Mouse (Mus musculus): Measurements from ENCODE around the gene Pask.

DNA sequence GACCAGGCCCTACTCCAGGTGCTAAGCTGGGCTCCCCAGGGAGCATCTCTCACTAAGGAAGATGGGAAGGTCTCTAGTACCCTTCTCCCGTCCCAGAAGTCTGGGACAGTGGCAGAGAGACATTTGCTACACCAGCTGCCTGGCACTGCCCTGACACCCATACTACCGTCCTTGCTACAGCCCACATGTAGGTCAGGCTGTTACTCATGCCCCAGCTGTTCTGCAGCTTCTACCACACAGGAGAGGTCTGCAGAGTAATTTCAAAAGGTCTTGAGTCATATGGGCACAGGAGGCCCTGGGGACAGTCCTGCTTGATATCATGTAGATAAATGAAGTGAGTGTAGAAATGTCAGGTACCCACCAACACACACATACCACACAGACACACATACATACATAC is 45.6 kb upstream of the Pask start:
- TF ChIP-seq POLR2A (IDR thresholded peaks at IDR 0.05; ENCODE audit: control insufficient read depth, low read depth, low read length), result no peak
- no peak for TF ChIP-seq CTCF (IDR thresholded peaks at IDR 0.05; ENCODE audit: control insufficient read depth, insufficient read depth, insufficient replicate concordance, low read depth, low read length)

Measured in testis, adult 2 months (tissue).